Mouse (Mus musculus): ENCODE data around the gene Gpr15. TPM values are rescaled to one million over a fixed set of nuclear protein-coding genes. Genes with fewer than 3 reads are reported as not detected.

Gpr15 gene
- total RNA-seq (2023; ENCODE audit: inconsistent age), result not detected in 4 replicates

GRCm38 (mm10) chr16:58718666-58719120 is at the start of gene Gpr15:
Gene Gpr15, minus strand, starts transcription at chr16:58719070.

GRCm38 (mm10) chr16:58763076-58763475 is 44.2 kb upstream of the Gpr15 start, which contains the start of gene Olfr172:
Gene Olfr172, minus strand, starts transcription at chr16:58763176.

DNA sequence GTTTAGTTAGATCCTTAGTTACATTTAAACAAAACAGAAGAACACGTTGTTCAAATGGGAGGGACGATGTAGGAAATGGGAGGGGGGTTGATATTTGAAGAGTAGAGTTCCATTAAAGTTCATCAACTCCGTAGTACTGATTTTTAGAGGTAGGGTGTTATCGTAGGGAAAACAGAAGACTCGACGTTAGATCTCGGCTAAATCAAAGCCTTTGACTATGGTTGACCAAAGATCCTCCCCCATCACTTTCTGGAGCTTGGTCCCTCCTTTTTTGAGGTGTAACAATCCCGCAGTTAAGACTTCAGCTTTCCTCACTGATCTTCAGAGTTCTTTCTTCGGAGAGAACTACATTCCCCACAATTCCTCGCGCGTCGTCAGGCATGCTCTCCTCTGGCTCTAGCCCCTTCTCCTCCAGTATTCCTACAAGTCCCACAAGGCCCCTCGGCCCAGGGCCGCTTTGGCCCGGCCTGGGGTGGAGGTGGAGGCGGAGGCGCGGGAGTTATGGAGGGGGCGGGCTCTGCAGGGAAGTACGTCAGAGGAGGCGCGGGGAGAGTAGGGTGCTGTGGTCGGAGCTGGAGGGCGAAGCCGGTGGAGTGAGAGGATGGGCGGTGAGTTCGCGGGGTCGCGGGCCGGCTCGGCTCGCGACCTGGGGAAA is 8.7 kb upstream of the Gpr15 start, which contains the start of gene Cldnd1:
TSS of gene Cldnd1 (plus strand) at position 434 of the 655 bp plus-strand sequence.

GRCm38 (mm10) chr16:58669917-58670630 is 48.8 kb downstream of the Gpr15 start, which contains the start of gene Cpox:
Gene Cpox, plus strand, starts transcription at chr16:58670292.

Other genes with a start within 250 kb of the Gpr15 start
- 76.6 to 95.6 TPM (median 83.2 TPM) in 4 replicates for gene St3gal6, start 194.8 kb downstream of the Gpr15 start, total RNA-seq (2023; ENCODE audit: inconsistent age)
- gene Gm813, start 102.1 kb downstream of the Gpr15 start, total RNA-seq (2023; ENCODE audit: inconsistent age), result not detected in 4 replicates
- gene E330017A01Rik, start 80.3 kb downstream of the Gpr15 start, total RNA-seq (2023; ENCODE audit: inconsistent age), result not detected in 4 replicates
- 9.4 to 13.2 TPM (median 12.9 TPM) in 4 replicates for gene Cpox, start 48.8 kb downstream of the Gpr15 start, total RNA-seq (2023; ENCODE audit: inconsistent age)
- gene Cldnd1, start 8.8 kb upstream of the Gpr15 start, total RNA-seq (2023; ENCODE audit: inconsistent age), result 43.8 to 58.0 TPM (median 51.3 TPM) in 4 replicates
- gene Olfr172, start 44.1 kb upstream of the Gpr15 start, total RNA-seq (2023; ENCODE audit: inconsistent age), result not detected in 4 replicates
- not detected in 4 replicates for gene Olfr173, start 81.2 kb upstream of the Gpr15 start, total RNA-seq (2023; ENCODE audit: inconsistent age)
- not detected in 4 replicates for gene Olfr175-ps1, start 107.7 kb upstream of the Gpr15 start, total RNA-seq (2023; ENCODE audit: inconsistent age)
- not detected in 4 replicates for gene Olfr177, start 155.7 kb upstream of the Gpr15 start, total RNA-seq (2023; ENCODE audit: inconsistent age)
- not detected in 4 replicates for gene Olfr178, start 173.0 kb upstream of the Gpr15 start, total RNA-seq (2023; ENCODE audit: inconsistent age)
- not detected in 4 replicates for gene Olfr181, start 209.7 kb upstream of the Gpr15 start, total RNA-seq (2023; ENCODE audit: inconsistent age)
- gene Olfr180, start 210.3 kb upstream of the Gpr15 start, total RNA-seq (2023; ENCODE audit: inconsistent age), result not detected in 4 replicates